Mouse (Mus musculus): ENCODE results near the gene Sdccag8. TPM values are rescaled to one million over a fixed set of nuclear protein-coding genes. Genes with fewer than 3 reads are reported as not detected.

Gene Sdccag8
- total RNA-seq, 2 experiments from 2014 or later: 8.9 to 12.9 TPM

- DNase-seq (ENCODE audit: low spot score in 2 of 2): no peak
These were observed 192.9 kb downstream of the Sdccag8 start for GRCm38 (mm10) chr1:177007405-177007804.

- DNase-seq (ENCODE audit: low spot score in 2 of 2): no peak
These were observed 194.3 kb downstream of the Sdccag8 start for GRCm38 (mm10) chr1:177008777-177009176.

GRCm38 (mm10) chr1:177010041-177010440 is 195.6 kb downstream of the Sdccag8 start:
- no peak for DNase-seq (ENCODE audit: low spot score in 2 of 2)

GRCm38 (mm10) chr1:177010607-177011302 is 196.3 kb downstream of the Sdccag8 start:
- DNase-seq (ENCODE audit: low spot score in 2 of 2): no peak

GRCm38 (mm10) chr1:177011688-177012087 is 197.2 kb downstream of the Sdccag8 start:
- DNase-seq (ENCODE audit: low spot score in 2 of 2): no peak

GRCm38 (mm10) chr1:177012774-177013173 is 198.3 kb downstream of the Sdccag8 start:
- DNase-seq (ENCODE audit: low spot score in 2 of 2): no peak

- no peak for DNase-seq (ENCODE audit: low spot score in 2 of 2)
These were observed 198.9 kb downstream of the Sdccag8 start for GRCm38 (mm10) chr1:177013313-177013712.

- no peak for DNase-seq (ENCODE audit: low spot score in 2 of 2)
These were observed 199.3 kb downstream of the Sdccag8 start for GRCm38 (mm10) chr1:177013776-177014175.

GRCm38 (mm10) chr1:177014346-177014745 is 199.9 kb downstream of the Sdccag8 start:
- DNase-seq (ENCODE audit: low spot score in 2 of 2): no peak

- DNase-seq (ENCODE audit: low spot score in 2 of 2): no peak
These were observed 200.5 kb downstream of the Sdccag8 start for GRCm38 (mm10) chr1:177014921-177015439.

GRCm38 (mm10) chr1:177015917-177016316 is 201.5 kb downstream of the Sdccag8 start:
- no peak for DNase-seq (ENCODE audit: low spot score in 2 of 2)

GRCm38 (mm10) chr1:177016729-177017128 is 202.3 kb downstream of the Sdccag8 start:
- no peak for DNase-seq (ENCODE audit: low spot score in 2 of 2)

- no peak for DNase-seq (ENCODE audit: low spot score in 2 of 2)
These were observed 204.3 kb downstream of the Sdccag8 start for GRCm38 (mm10) chr1:177018750-177019149.

- no peak for DNase-seq (ENCODE audit: low spot score in 2 of 2)
These were observed 205.2 kb downstream of the Sdccag8 start for GRCm38 (mm10) chr1:177019668-177020067.

GRCm38 (mm10) chr1:177022751-177023150 is 208.3 kb downstream of the Sdccag8 start:
- DNase-seq (ENCODE audit: low spot score in 2 of 2): no peak

GRCm38 (mm10) chr1:177027706-177028105 is 213.2 kb downstream of the Sdccag8 start:
- no peak for DNase-seq (ENCODE audit: low spot score in 2 of 2)

- no peak for DNase-seq (ENCODE audit: low spot score in 2 of 2)
These were observed 214.6 kb downstream of the Sdccag8 start for GRCm38 (mm10) chr1:177029032-177029431.

GRCm38 (mm10) chr1:177030669-177031068 is 216.2 kb downstream of the Sdccag8 start:
- no peak for DNase-seq (ENCODE audit: low spot score in 2 of 2)

- DNase-seq (ENCODE audit: low spot score in 2 of 2): no peak
These were observed 216.7 kb downstream of the Sdccag8 start for GRCm38 (mm10) chr1:177031196-177031595.

GRCm38 (mm10) chr1:177032233-177032632 is 217.8 kb downstream of the Sdccag8 start:
- DNase-seq (ENCODE audit: low spot score in 2 of 2): no peak

- DNase-seq (ENCODE audit: low spot score in 2 of 2): no peak
These were observed 221.0 kb downstream of the Sdccag8 start for GRCm38 (mm10) chr1:177035460-177035859.

- DNase-seq (ENCODE audit: low spot score in 2 of 2): no peak
These were observed 223.9 kb downstream of the Sdccag8 start for GRCm38 (mm10) chr1:177038383-177038782.

GRCm38 (mm10) chr1:177039093-177039674 is 224.7 kb downstream of the Sdccag8 start:
- no peak for DNase-seq (ENCODE audit: low spot score in 2 of 2)

Measured in adrenal gland, postnatal 4 days (tissue).